Mouse (Mus musculus): ENCODE results near the gene Rab11fip4.
"Not testable (repeated sequence)": the region's sequence is repeated elsewhere in the genome, so short reads cannot be mapped to it uniquely, and the experiment has no call there.

The Rab11fip4 gene

GRCm38 (mm10) chr11:79678363-79679153, 87.5 kb downstream of the Rab11fip4 start:
- no peak for DNase-seq (ENCODE audit: low spot score in 2 of 2)

GRCm38 (mm10) chr11:79679929-79680328, 88.9 kb downstream of the Rab11fip4 start:
- DNase-seq (ENCODE audit: low spot score in 2 of 2) = no peak

- DNase-seq (ENCODE audit: low spot score in 2 of 2) = no peak
Observed at GRCm38 (mm10) chr11:79680559-79680958, 89.5 kb downstream of the Rab11fip4 start.

GRCm38 (mm10) chr11:79681182-79681581, 90.2 kb downstream of the Rab11fip4 start:
- DNase-seq (ENCODE audit: low spot score in 2 of 2) = no peak

GRCm38 (mm10) chr11:79681798-79682197, 90.8 kb downstream of the Rab11fip4 start:
- no peak for DNase-seq (ENCODE audit: low spot score in 2 of 2)

GRCm38 (mm10) chr11:79685109-79685508, 94.1 kb downstream of the Rab11fip4 start:
- no peak for DNase-seq (ENCODE audit: low spot score in 2 of 2)

GRCm38 (mm10) chr11:79686501-79687121, 95.6 kb downstream of the Rab11fip4 start:
- DNase-seq (ENCODE audit: low spot score in 2 of 2) = peak; percentile 79 to 86

GRCm38 (mm10) chr11:79689916-79690315, 98.9 kb downstream of the Rab11fip4 start:
- DNase-seq (ENCODE audit: low spot score in 2 of 2) = no peak

GRCm38 (mm10) chr11:79691513-79691912, 100.5 kb downstream of the Rab11fip4 start:
- DNase-seq (ENCODE audit: low spot score in 2 of 2) = no peak

- no peak for DNase-seq (ENCODE audit: low spot score in 2 of 2)
Observed at GRCm38 (mm10) chr11:79696390-79697307, 105.6 kb downstream of the Rab11fip4 start.

GRCm38 (mm10) chr11:79698071-79698470, 107.1 kb downstream of the Rab11fip4 start:
- no peak for DNase-seq (ENCODE audit: low spot score in 2 of 2)

- DNase-seq (ENCODE audit: low spot score in 2 of 2) = not testable (repeated sequence)
Observed at GRCm38 (mm10) chr11:79698542-79698941, 107.5 kb downstream of the Rab11fip4 start.

GRCm38 (mm10) chr11:79701466-79701865, 110.5 kb downstream of the Rab11fip4 start:
- DNase-seq (ENCODE audit: low spot score in 2 of 2) = no peak

- DNase-seq (ENCODE audit: low spot score in 2 of 2) = no peak
Observed at GRCm38 (mm10) chr11:79702092-79702491, 111.1 kb downstream of the Rab11fip4 start.

GRCm38 (mm10) chr11:79703452-79703851, 112.4 kb downstream of the Rab11fip4 start:
- DNase-seq (ENCODE audit: low spot score in 2 of 2) = peak in 1 of 2 experiments; percentile 37

- DNase-seq (ENCODE audit: low spot score in 2 of 2) = no peak
Observed at GRCm38 (mm10) chr11:79703885-79704291, 112.9 kb downstream of the Rab11fip4 start.

GRCm38 (mm10) chr11:79704318-79705150, 113.5 kb downstream of the Rab11fip4 start:
- peak; percentile 94 to 98 for DNase-seq (ENCODE audit: low spot score in 2 of 2)

GRCm38 (mm10) chr11:79707084-79707483, 116.1 kb downstream of the Rab11fip4 start:
- DNase-seq (ENCODE audit: low spot score in 2 of 2) = no peak

- peak; percentile 77 to 83 for DNase-seq (ENCODE audit: low spot score in 2 of 2)
Observed at GRCm38 (mm10) chr11:79710868-79711765, 120.1 kb downstream of the Rab11fip4 start.

GRCm38 (mm10) chr11:79711766-79712369, 120.9 kb downstream of the Rab11fip4 start:
- peak in 1 of 2 experiments; percentile 42 for DNase-seq (ENCODE audit: low spot score in 2 of 2)
